Mouse (Mus musculus) mature B cell (primary cell): ENCODE results near the gene Rnf151.
"Not testable (repeated sequence)": the region's sequence is repeated elsewhere in the genome, so short reads cannot be mapped to it uniquely, and the experiment has no call there.

Experiments used
- in situ Hi-C: fragments of 300-500 bp; cut with MboI; formaldehyde crosslinking; loops from 2 replicates; pipeline ENCODE4 v1.14.3; 2019

Gene Rnf151

DNA sequence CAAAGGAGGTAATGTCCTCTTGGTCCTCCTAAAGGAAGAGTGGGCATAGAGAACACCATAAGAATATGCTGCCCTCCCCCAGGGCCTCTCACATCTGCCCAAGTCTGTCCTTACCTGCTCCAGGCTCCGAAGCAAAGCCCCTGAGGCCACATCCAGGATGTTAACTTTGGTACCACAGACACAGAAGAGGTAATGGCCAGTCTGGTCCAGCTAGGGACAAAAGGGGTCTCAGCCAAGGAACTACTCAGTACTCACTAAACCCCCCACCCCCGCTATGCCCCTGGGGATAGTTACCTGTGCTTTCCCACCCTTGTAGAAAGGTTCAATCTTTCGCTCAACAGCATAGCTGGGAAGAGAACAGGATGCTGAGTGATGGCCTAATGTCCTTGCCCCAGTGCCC, 12.0 kb downstream of the Rnf151 start:
- in situ Hi-C loops = no loop called here

DNA sequence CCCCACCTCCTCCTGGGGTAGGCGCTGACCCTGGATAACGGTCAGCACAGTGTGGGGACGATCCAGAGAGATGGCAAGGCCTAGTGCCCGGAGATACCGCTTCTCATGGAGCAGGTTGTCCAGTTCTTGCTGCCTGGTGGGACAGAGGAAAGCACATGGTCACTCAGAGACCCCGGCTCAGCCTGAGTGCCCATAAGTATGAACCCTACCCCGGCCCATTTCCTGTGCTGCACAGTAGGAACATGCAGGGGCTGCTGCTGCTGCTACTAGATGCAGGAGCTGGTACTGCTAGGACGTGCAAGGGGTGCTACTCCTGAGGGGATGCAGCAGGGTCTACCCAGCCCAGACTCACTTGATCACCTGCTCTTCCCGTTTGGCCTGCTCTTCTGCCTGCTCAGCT, 16.6 kb downstream of the Rnf151 start:
- in situ Hi-C loops = no loop called here

- in situ Hi-C loops = no loop called here
Observed at GRCm38 (mm10) chr17:24699473-24699872, 18.4 kb downstream of the Rnf151 start.

DNA sequence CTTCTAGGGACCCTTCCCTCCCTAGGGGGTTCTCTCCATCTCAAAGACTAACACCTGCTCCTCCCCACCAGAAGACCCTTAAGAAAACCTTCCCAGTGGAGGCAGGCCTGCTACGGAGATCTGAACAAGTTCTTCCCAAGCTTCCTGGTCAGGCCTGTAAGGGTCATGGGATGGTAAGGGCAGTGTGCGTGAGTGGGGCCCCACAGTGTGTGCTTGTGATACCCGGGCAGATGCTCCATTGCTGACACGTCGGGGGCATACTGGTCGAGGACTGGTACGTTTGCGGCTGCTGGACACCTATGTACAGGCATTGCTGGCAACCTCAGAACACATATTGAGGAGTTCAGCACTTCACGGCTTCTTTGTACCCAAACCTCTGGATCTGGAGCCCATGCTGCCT, 19.1 kb downstream of the Rnf151 start:
- in situ Hi-C loops = no loop called here

DNA sequence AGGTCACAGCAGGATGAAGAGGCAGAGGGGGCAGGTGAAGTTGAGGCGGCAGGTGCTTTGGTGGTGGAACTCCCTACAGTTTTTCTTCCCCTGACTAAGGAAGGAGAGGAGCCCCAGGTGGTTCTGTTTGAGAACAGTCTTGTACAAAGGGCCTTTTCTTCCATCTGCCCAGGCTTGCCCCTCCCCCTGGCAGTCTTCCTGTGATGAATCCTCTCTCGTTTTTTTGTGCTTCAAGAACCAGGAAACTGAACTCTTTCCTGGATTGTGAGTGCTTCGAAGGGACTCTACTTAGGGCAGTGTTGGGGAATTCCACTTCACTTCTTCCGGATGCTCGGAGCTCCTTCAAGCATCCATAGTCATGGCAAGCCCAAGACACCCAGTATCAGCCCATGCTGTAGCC, 19.9 kb downstream of the Rnf151 start:
- in situ Hi-C loops = no loop called here

DNA sequence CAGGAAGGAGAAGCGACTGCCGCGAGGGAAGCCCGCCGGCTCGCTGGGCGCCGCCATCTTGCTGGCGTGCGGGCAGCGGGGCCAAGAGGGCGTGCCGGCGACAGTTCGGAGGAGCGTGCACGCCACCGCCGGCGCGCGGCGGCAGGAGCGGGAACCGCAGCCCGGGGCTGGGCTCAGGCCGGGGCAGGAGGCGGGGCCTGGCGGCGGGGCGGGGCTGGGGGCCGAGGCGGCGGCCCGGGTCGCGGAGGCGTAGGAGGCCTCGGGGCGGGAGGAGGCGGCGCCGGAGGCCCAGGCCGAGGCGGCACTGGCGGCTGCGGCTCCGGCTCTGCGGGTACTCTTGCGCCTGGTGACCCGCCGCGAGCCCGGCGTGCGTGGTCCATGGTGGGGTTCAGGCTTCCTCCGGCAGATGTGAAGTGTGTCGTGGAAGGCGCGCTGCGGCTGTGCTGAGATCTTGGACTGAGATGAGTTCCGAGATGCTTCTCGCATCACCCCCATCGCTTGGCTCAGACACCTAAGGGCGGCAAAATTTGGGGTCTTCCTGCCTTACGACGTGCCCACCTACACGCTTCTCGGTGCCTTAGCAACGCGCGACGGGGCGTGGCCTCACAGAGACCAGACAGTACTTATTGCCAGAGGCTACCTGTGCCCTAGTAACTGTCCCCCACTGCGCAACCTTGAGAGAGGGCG, 21.7 kb downstream of the Rnf151 start, which contains the start of the genes Gfer and Noxo1:
Gene Gfer (minus strand): TSS at position 146 of the 687 bp plus-strand sequence.
Gene Noxo1 (plus strand): TSS at position 224 of the 687 bp plus-strand sequence.
- in situ Hi-C loops = no loop called here

GRCm38 (mm10) chr17:24695326-24696010, 22.4 kb downstream of the Rnf151 start:
- in situ Hi-C loops = no loop called here

- in situ Hi-C loops = no loop called here
Observed at GRCm38 (mm10) chr17:24692385-24692784, 25.5 kb downstream of the Rnf151 start.

DNA sequence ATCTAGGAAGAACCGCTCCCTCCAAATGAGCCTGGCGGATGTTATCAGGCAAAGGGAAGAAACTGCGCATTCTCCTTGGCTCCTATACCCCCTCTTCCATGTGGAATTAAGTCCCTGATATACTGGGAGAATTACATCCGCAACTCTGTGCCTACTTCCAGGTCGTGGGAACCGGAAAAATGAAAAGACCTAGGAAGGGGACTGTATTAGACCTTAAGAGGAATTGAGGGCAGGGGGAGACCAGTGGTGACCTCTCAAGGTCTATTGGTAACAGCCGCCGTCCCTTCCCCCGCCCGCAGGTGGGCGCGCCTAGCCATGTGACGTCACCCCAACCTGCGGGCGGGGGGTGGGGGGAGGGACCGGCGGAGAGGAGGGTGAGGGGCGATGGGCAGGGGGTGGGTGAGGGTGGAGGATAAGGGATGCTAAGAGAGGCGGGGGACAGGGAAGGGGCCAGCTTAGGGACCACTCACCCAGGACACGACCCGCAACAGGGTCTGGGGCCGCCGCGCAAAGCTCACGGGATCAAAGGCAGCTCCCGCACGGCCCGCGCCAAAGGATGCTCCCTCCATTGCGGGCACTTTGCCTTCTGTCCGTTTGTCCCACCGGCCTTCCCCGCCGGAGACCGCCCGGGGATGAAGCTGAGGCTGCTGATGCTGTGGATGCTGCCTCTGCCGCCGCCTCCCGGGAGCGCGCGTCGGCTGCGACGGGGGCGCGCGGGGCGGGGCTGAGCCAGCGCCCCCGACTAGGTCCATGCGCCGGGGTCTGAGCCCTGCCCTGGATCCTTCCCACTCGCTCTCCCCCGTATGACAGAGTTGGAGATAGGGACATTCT, 28.4 kb downstream of the Rnf151 start, which contains the start of gene Syngr3:
Gene Syngr3 (minus strand): TSS at position 705 of the 831 bp plus-strand sequence.
- in situ Hi-C loops = no loop called here

DNA sequence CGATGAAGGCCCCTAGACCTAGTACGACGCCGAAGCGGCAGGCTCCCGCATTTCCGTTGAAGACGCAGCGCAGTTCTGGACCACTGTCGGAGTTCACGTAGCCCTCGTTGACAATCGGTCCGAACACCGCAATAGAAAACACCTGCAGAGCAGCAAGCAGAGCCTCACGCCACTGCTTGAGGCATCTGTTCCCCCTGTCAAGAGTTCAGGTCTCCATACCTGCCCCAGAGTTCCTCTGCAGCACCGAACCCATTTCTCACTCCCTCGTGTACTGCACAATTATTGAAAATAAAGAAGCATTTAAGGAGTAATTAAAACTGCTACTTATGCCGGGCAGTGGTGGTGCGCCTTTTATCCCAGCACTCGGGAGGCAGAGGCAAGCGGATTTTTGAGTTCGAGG, 30.3 kb downstream of the Rnf151 start:
- in situ Hi-C loops = no loop called here

DNA sequence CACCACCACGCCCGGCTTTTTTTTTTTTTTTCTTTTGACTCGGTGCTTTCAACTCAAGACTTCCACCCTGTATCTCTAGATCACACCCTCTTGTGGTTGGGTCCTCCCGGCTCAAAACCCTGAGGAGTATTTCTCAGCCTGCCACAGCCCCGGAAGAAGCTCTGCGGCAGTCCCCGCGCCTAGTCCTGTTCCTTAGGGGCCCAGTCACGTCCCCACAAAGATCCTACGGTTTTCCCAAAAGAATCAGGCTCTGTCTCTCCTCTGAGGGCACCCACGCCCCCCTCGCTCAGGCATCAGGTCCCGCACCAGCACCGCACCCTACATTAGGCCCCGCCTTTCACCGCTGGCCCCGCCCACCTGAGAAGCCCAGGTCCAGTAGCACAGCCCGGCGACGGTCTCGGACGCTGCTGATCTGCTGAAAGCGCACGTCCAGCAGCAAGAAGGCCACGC, 30.7 kb downstream of the Rnf151 start:
- in situ Hi-C loops = no loop called here

DNA sequence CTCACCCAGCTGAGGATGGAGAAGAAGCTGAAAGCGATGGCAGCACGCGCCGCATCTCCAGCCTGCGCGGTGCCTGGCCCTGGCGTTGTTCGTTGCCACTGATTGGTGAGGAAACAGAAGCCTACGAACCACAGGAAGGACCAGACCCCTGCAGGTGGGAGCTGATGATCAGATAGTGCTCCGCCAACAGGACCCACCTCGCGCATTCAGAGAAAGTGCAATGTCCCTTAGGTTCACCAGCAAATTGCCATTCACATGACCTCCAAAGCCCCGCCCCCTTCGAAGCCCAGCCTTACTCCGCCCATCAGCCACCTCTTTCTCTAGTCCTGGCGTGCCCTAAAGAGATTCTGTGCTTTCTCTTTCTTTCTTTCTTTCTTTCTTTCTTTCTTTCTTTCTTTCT, 31.3 kb downstream of the Rnf151 start:
- in situ Hi-C loops = no loop called here

GRCm38 (mm10) chr17:24677500-24678080, 40.3 kb downstream of the Rnf151 start:
- in situ Hi-C loops = no loop called here

DNA sequence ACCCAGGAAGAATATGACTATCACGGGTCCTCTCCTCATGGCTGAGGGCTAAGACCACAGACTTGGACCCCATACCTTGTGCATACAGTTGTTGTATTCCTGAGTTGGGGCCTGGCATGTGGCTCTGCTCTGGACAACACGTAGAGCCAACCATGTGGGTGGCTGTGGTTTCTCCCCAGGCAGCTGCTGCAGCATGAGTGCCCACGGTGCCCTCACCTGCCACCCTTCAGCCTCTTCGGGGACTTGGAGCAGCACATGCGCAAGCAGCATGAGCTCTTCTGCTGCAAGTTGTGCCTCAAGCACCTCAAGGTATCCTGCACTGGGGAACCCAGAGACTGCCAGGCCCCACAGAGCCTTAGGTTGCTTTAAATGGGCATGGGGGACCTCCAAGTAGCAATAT, 41.0 kb downstream of the Rnf151 start:
- in situ Hi-C loops = no loop called here

DNA sequence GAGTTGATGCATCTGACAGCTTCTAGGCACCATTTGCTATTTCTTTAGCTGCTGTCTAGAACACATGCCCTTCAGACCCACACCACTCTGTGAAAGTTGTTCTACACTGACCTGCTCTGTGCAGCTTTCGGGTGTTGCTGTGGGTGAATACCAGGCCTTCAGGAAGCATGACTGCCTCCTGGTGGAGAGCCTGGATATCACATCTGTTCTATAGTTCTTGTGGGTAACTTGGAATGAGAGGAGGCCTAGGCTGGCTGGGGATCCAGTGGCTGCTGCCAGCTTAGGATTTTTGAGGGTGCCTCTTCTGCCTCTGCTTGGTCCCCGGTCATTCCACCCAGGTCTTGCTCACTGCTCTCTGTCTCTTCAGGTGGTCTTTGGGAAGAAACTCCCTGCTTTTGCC, 41.7 kb downstream of the Rnf151 start:
- in situ Hi-C loops = no loop called here

- in situ Hi-C loops = no loop called here
Observed at GRCm38 (mm10) chr17:24674277-24674676, 43.6 kb downstream of the Rnf151 start.

- in situ Hi-C loops = no loop called here
Observed at GRCm38 (mm10) chr17:24672141-24672540, 45.7 kb downstream of the Rnf151 start.

DNA sequence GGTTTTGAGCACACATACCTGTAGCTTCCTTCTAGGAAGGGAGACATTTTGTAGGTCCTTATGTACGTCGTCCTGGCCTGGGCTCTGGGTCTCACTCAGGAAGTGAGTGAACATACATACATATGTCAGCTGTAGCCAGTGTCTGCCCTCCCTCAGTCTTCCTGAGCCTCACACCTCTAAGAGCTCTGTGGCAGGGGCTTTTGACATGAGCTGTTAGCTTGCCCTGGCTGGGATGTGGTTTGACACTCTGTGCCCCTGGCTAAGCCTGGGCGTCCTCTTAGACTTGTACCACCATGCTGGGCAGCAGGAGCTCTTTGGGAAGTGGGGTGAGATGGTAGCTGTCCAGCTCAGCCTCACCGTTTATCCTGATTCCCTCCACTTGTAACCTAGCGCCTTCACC, 46.5 kb downstream of the Rnf151 start:
- in situ Hi-C loops = no loop called here

DNA sequence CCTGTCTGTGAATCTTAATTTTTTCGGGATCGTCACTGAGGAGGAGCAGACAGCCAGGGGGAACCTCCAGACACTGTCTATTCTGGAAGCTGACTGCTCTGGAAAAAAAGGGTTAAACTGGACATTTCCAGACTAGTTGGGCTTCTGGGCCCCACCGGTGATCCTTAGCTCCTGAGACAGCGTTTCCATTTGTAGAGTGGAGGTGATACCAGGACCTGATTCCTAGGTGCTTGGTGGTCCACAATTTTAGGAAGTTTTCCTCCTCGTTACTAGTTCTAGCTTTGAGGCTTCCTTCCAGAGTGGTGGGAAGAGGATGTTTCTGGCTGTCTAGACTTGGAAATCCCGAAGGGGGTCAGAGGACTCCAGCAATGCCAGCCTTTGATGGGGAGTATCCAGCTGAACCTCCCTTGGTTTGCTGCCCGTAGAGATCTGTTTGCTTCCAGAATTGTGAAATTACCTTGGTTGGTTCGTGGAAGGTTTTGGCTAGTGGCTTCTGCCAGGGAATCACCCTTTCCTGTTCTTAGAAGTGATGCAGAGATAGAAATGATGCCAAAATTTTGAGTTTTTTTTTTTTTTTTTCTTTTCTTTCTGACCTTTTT, 47.5 kb downstream of the Rnf151 start:
- in situ Hi-C loops = no loop called here

DNA sequence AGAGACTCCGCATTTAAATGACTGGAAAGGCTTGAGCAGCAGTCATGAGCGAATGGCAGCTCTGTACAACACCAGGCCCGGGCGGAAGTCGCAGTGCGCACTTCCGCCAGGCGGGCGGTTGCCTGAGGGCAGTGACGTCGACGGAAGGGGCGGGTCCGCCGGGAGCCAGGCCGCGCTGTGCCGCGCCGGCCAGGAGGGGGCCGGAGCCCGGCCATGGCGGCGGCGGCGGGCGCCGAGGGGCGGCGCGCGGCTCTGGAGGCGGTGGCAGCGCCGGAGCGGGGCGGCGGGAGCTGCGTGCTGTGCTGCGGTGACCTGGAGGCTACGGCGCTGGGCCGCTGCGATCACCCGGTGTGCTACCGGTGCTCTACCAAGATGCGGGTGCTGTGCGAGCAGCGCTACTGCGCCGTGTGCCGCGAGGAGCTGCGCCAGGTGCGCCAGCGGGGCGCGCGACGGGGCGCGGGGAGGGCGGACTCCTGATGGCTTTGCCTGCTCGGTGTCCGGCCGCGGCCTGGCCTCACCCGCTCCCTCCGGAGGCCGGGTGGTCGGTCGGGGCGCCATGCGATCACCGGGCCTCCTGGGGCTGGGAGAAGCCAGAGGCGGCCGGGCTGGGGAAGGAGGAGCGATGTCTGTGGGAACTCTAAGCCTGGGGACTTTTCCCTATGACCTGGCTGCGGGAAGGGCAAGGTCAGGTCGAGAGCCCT, 48.2 kb downstream of the Rnf151 start, which contains the start of gene Zfp598:
Gene Zfp598 (plus strand): TSS at position 143 of the 701 bp plus-strand sequence.
- in situ Hi-C loops = no loop called here

GRCm38 (mm10) chr17:24669214-24669544, 48.7 kb downstream of the Rnf151 start:
- in situ Hi-C loops = not testable (repeated sequence)
